Mouse (Mus musculus) lung, embryonic 16.5 days (tissue): ENCODE results near the gene Klhl22. TPM values are rescaled to one million over a fixed set of nuclear protein-coding genes. Genes with fewer than 3 reads are reported as not detected.
"Not testable (repeated sequence)": the region's sequence is repeated elsewhere in the genome, so short reads cannot be mapped to it uniquely, and the experiment has no call there.

Experiments used
- ATAC-seq: fragments of 200-750 bp; cut with Nextera tagmentation; 2 replicates; pipeline ENCODE4 v1.8.0; 2017; ENCODE audit warnings: low read depth, mild to moderate bottlenecking, moderate library complexity
- H3K27ac ChIP-seq: fragments of 300-500 bp; sonication (generic); 2 replicates; pipeline ENCODE4 v1.5.1; 2014; ENCODE audit warnings: mild to moderate bottlenecking, control low read depth, low read length
- H3K27me3 ChIP-seq: fragments of 300-500 bp; sonication (generic); 2 replicates; pipeline ENCODE4 v1.6.1; 2014; ENCODE audit warnings: low read depth, low read length, mixed read lengths; ENCODE audit not compliant: control insufficient read depth, insufficient read depth
- H3K36me3 ChIP-seq: fragments of 300-500 bp; sonication (generic); 2 replicates; pipeline ENCODE4 v1.6.1; 2014; ENCODE audit warnings: low read length; ENCODE audit not compliant: control insufficient read depth, insufficient read depth
- H3K4me1 ChIP-seq: fragments of 300-500 bp; sonication (generic); replicated peaks from 2 replicates; pipeline ENCODE4 v1.6.1; 2014; ENCODE audit warnings: low read length, mixed read lengths; ENCODE audit not compliant: control insufficient read depth, insufficient read depth
- H3K4me2 ChIP-seq: fragments of 300-500 bp; sonication (generic); 2 replicates; pipeline ENCODE4 v1.6.1; 2014; ENCODE audit warnings: low read depth, low read length, control low read depth
- H3K4me3 ChIP-seq: fragments of 300-500 bp; sonication (generic); 2 replicates; pipeline ENCODE4 v1.5.1; 2014; ENCODE audit warnings: mild to moderate bottlenecking, low read length, control low read depth
- H3K9ac ChIP-seq: fragments of 300-500 bp; sonication (generic); 2 replicates; pipeline ENCODE4 v1.6.1; 2014; ENCODE audit warnings: low read length, control low read depth
- H3K9me3 ChIP-seq: fragments of 300-500 bp; sonication (generic); 2 replicates; pipeline ENCODE4 v1.6.1; 2016; ENCODE audit warnings: low read length; ENCODE audit not compliant: control insufficient read depth
- WGBS: fragments of 180-500 bp; shearing (Covaris S2); extraction: QIAGEN DNeasy Blood & Tissue Kit; methylation state at CpG from one replicate; pipeline ENCODE4 v1.1.7; 2014; 5-methylcytosine and 5-hydroxymethylcytosine counted together
- polyA plus RNA-seq: library from polyadenylated mRNA; unstranded; fragments of >200 nt; fragmentation: Nextera tagmentation; extraction: Ambion mirVana; gene quantifications from 2 replicates; pipeline ENCODE4 v1.2.1, GENCODE M21; 2015

Gene Klhl22
- polyA plus RNA-seq, 1 experiment from 2014 or later: 59.0 TPM

- Histone ChIP-seq H3K27ac (no peak overlapping the region), H3K4me2 (no peak overlapping the region), H3K9me3 (no peaks in the 10 kb centered on the region), H3K4me1 (peaks cover 5% of the 10 kb centered on the region), H3K36me3 (no peaks in the 10 kb centered on the region), H3K27me3 (peaks cover 3% of the 10 kb centered on the region; the same call in 1 of the 2 replicates), H3K4me3 (no peak overlapping the region), H3K9ac (no peak overlapping the region)
- ATAC-seq: no peak
These were observed 29.4 kb upstream of the Klhl22 start for GRCm38 (mm10) chr16:17729974-17730373.

- Histone ChIP-seq H3K27ac (no peak overlapping the region), H3K9me3 (no peaks in the 10 kb centered on the region), H3K27me3 (peaks cover 3% of the 10 kb centered on the region; the same call in 1 of the 2 replicates), H3K4me3 (no peak overlapping the region), H3K4me1 (peaks cover 1% of the 10 kb centered on the region; the same call in 1 of the 2 replicates), H3K36me3 (no peaks in the 10 kb centered on the region), H3K9ac (no peak overlapping the region), H3K4me2 (no peak overlapping the region)
- 24% methylated on average over 3 of the region's 3 CpGs for WGBS
- no peak for ATAC-seq
These were observed 27.4 kb upstream of the Klhl22 start for GRCm38 (mm10) chr16:17732021-17732420.

GRCm38 (mm10) chr16:17732431-17732830 is 27.0 kb upstream of the Klhl22 start:
- no peak overlapping the region for H3K9ac ChIP-seq
- peaks cover 3% of the 10 kb centered on the region; the same call in 1 of the 2 replicates for H3K27me3 ChIP-seq
- H3K4me3 ChIP-seq: no peak overlapping the region
- H3K27ac ChIP-seq: no peak overlapping the region
- ATAC-seq: no peak
- no peaks in the 10 kb centered on the region for H3K9me3 ChIP-seq
- no peak overlapping the region for H3K4me2 ChIP-seq
- H3K4me1 ChIP-seq: no peaks in the 10 kb centered on the region
- no peaks in the 10 kb centered on the region for H3K36me3 ChIP-seq
- WGBS: 60% methylated on average over 6 of the region's 6 CpGs

- H3K27me3 ChIP-seq: peaks cover 3% of the 10 kb centered on the region; the same call in 1 of the 2 replicates
- H3K4me1 ChIP-seq: no peaks in the 10 kb centered on the region
- H3K9ac ChIP-seq: no peak within 1 kb of the TSS
- H3K36me3 ChIP-seq: no peaks in the 10 kb centered on the region
- ATAC-seq: no peak
- H3K27ac ChIP-seq: no peak within 1 kb of the TSS
- no peaks in the 10 kb centered on the region for H3K9me3 ChIP-seq
- no peak within 1 kb of the TSS for H3K4me3 ChIP-seq
- WGBS: 28% methylated on average over 3 of the region's 3 CpGs
- no peak within 1 kb of the TSS for H3K4me2 ChIP-seq
These were observed 26.5 kb upstream of the Klhl22 start, which contains the start of gene Med15 for GRCm38 (mm10) chr16:17732841-17733340. Gene Med15, minus strand, starts transcription at chr16:17732891.

- peak overlapping the region; percentile 45 for H3K4me2 ChIP-seq
- H3K4me3 ChIP-seq: peak overlapping the region; percentile 23; the same call in 1 of the 2 replicates
- ATAC-seq: no peak
- H3K4me1 ChIP-seq: no peaks in the 10 kb centered on the region
- no peak overlapping the region for H3K27ac ChIP-seq
- no peaks in the 10 kb centered on the region for H3K36me3 ChIP-seq
- H3K9ac ChIP-seq: no peak overlapping the region
- WGBS: 46% methylated on average over 2 of the region's 2 CpGs
- H3K9me3 ChIP-seq: no peaks in the 10 kb centered on the region
- H3K27me3 ChIP-seq: peaks cover 3% of the 10 kb centered on the region; the same call in 1 of the 2 replicates
These were observed 25.8 kb upstream of the Klhl22 start for GRCm38 (mm10) chr16:17733646-17734045.

GRCm38 (mm10) chr16:17734872-17735271 is 24.5 kb upstream of the Klhl22 start:
- not testable (repeated sequence) for H3K27me3 ChIP-seq, ATAC-seq
- 79% methylated on average over 6 of the region's 6 CpGs for WGBS

GRCm38 (mm10) chr16:17736156-17736555 is 23.3 kb upstream of the Klhl22 start:
- H3K27ac ChIP-seq: no peak overlapping the region
- no peaks in the 10 kb centered on the region for H3K36me3 ChIP-seq
- no peaks in the 10 kb centered on the region for H3K4me1 ChIP-seq
- H3K27me3 ChIP-seq: peaks cover 3% of the 10 kb centered on the region; the same call in 1 of the 2 replicates
- no peaks in the 10 kb centered on the region for H3K9me3 ChIP-seq
- no peak overlapping the region for H3K4me3 ChIP-seq
- H3K4me2 ChIP-seq: no peak overlapping the region
- ATAC-seq: no peak
- 29% methylated on average over 4 of the region's 4 CpGs for WGBS
- H3K9ac ChIP-seq: no peak overlapping the region

More at GRCm38 (mm10) chr16:17734872-17735271, 24.5 kb upstream of the Klhl22 start:
- not testable (repeated sequence) for H3K4me2 ChIP-seq, H3K36me3 ChIP-seq, H3K9ac ChIP-seq, H3K4me1 ChIP-seq, H3K4me3 ChIP-seq, H3K9me3 ChIP-seq, H3K27ac ChIP-seq

- WGBS: 52% methylated on average over 4 of the region's 4 CpGs
- H3K4me2 ChIP-seq: no peak overlapping the region
- H3K4me1 ChIP-seq: peaks cover 4% of the 10 kb centered on the region
- H3K9ac ChIP-seq: no peak overlapping the region
- no peaks in the 10 kb centered on the region for H3K27me3 ChIP-seq
- no peak for ATAC-seq
- H3K27ac ChIP-seq: no peak overlapping the region
- H3K36me3 ChIP-seq: no peaks in the 10 kb centered on the region
- no peaks in the 10 kb centered on the region for H3K9me3 ChIP-seq
- no peak overlapping the region for H3K4me3 ChIP-seq
These were observed 19.3 kb upstream of the Klhl22 start for GRCm38 (mm10) chr16:17740080-17740479.

- Histone ChIP-seq H3K4me2 (no peak overlapping the region), H3K27ac (peak overlapping the region; percentile 79), H3K4me3 (no peak overlapping the region), H3K9ac (no peak overlapping the region; the same call in 1 of the 2 replicates), H3K27me3 (no peaks in the 10 kb centered on the region), H3K4me1 (peaks cover 4% of the 10 kb centered on the region), H3K36me3 (no peaks in the 10 kb centered on the region), H3K9me3 (no peaks in the 10 kb centered on the region; the same call in 1 of the 2 replicates)
- WGBS: 17% methylated on average over 1 of the region's 1 CpGs
- peak; percentile 81; the same call in 1 of the 2 replicates for ATAC-seq
These were observed 16.6 kb upstream of the Klhl22 start for GRCm38 (mm10) chr16:17742810-17743209.
